Mouse (Mus musculus) stomach, postnatal 0 days (tissue): ENCODE data around the gene Max.

Source experiments
- CTCF ChIP-seq: IDR thresholded peaks from 2 replicates; pipeline ENCODE4 v1.5.1; 2016; ENCODE audit warnings: antibody characterized with exemption, low read depth, mild to moderate bottlenecking, moderate library complexity
- EP300 ChIP-seq: optimal IDR thresholded peaks from 2 replicates; pipeline ENCODE3; 2016; ENCODE audit warnings: antibody characterized with exemption

DNA sequence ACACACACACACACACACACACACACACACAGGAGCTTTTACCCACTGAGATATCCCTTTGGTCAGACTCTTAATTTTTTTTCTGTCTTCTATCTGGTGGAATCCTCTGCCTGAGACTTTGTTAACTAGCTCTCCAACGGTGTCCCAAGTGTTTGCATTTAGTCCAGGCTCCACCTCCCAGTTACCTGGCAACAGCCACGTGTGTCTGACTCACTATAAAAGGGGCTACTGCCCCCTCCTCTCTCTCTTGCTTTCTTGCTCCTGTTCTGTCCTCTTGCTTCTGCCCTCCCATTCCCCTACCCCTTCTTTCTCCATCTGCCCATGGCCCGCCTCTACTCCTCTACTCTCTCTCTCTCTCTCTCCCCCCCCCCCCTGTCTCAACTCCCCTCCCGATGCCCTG, 3.9 kb upstream of the Max start:
- TF ChIP-seq EP300 (no peak), CTCF (no peak)
